Mouse (Mus musculus) kidney, adult 2 months (tissue): ENCODE data around the gene Emc3. TPM values are rescaled to one million over a fixed set of nuclear protein-coding genes. Genes with fewer than 3 reads are reported as not detected.

Experiments
- DNase-seq: peaks from one replicate; pipeline ENCODE4 v3.0.0; 2021
- H3K27ac ChIP-seq: fragments of 200-500 bp; 2 replicates; pipeline ENCODE4 v1.5.1; 2012; ENCODE audit warnings: low read depth, low read length, control low read depth, inconsistent platforms; ENCODE audit not compliant: insufficient read depth
- H3K27me3 ChIP-seq: fragments of 200-500 bp; replicated peaks from 2 replicates; pipeline ENCODE4 v1.6.1; 2012; ENCODE audit warnings: mild to moderate bottlenecking, moderate library complexity, low read length, inconsistent platforms; ENCODE audit not compliant: control insufficient read depth, insufficient read depth
- H3K36me3 ChIP-seq: fragments of 200-500 bp; 2 replicates; pipeline ENCODE4 v1.6.1; 2012; ENCODE audit warnings: mild to moderate bottlenecking, moderate library complexity, low read length, inconsistent platforms; ENCODE audit not compliant: control insufficient read depth, insufficient read depth
- H3K4me1 ChIP-seq: fragments of 200-500 bp; 2 replicates; pipeline ENCODE4 v1.6.1; 2011; ENCODE audit warnings: low read length; ENCODE audit not compliant: control insufficient read depth, insufficient read depth
- H3K4me3 ChIP-seq: fragments of 200-500 bp; 2 replicates; pipeline ENCODE4 v1.5.1; 2011; ENCODE audit warnings: mild to moderate bottlenecking, low read depth, low read length, control low read depth; ENCODE audit not compliant: insufficient read depth
- CTCF ChIP-seq: fragments of 200-500 bp; conservative IDR thresholded peaks from 2 replicates; pipeline ENCODE4 v1.5.1; 2011; ENCODE audit warnings: low read depth, mild to moderate bottlenecking, control low read depth, low read length, moderate library complexity, mixed read lengths; ENCODE audit not compliant: insufficient read depth, insufficient read length
- POLR2A ChIP-seq: fragments of 200-500 bp; IDR thresholded peaks from one replicate; pipeline ENCODE4 v1.6.1; 2011; ENCODE audit warnings: low read depth, low read length, control low read depth
- WGBS: fragments of 180-500 bp; shearing (Covaris S2); methylation state at CpG from one replicate; pipeline ENCODE4 v1.1.7; 2018; 5-methylcytosine and 5-hydroxymethylcytosine counted together
- polyA plus RNA-seq: library from polyadenylated mRNA; depleted of rRNA; stranded (reverse); fragments of >200 nt; gene quantifications from 2 replicates; pipeline ENCODE4 v1.2.3, GENCODE M21; 2012

The Emc3 gene
- polyA plus RNA-seq, 1 experiment = 64.5 TPM

GRCm38 (mm10) chr6:113534886-113535285, 3.4 kb upstream of the Emc3 start:
- H3K27ac ChIP-seq = no peak overlapping the region

GRCm38 (mm10) chr6:113531840-113532404, 470 bp upstream of the Emc3 start:
- WGBS = 7% methylated on average over 7 of the region's 7 CpGs
- Histone ChIP-seq H3K27me3 (no peaks in the 10 kb centered on the region), H3K36me3 (no peaks in the 10 kb centered on the region), H3K27ac (no peak overlapping the region), H3K4me3 (peak overlapping the region; percentile 99), H3K4me1 (peaks cover 8% of the 10 kb centered on the region; the same call in 1 of the 2 replicates)
- no peak for TF ChIP-seq CTCF
- no peak for TF ChIP-seq POLR2A
- no peak for DNase-seq

More at GRCm38 (mm10) chr6:113534886-113535285, 3.4 kb upstream of the Emc3 start:
- Histone ChIP-seq H3K36me3 (no peaks in the 10 kb centered on the region), H3K4me3 (no peak overlapping the region), H3K27me3 (no peaks in the 10 kb centered on the region), H3K4me1 (peaks cover 6% of the 10 kb centered on the region; the same call in 1 of the 2 replicates)
- WGBS = 84% methylated on average over 7 of the region's 7 CpGs
- TF ChIP-seq CTCF (no peak), POLR2A (no peak)
- DNase-seq = no peak

GRCm38 (mm10) chr6:113523420-113523819, 8.0 kb downstream of the Emc3 start:
- no peak for DNase-seq
- Histone ChIP-seq H3K4me1 (no peaks in the 10 kb centered on the region), H3K4me3 (no peak overlapping the region), H3K36me3 (peaks cover 8% of the 10 kb centered on the region), H3K27me3 (no peaks in the 10 kb centered on the region), H3K27ac (no peak overlapping the region; the same call in 1 of the 2 replicates)
- TF ChIP-seq POLR2A (no peak), CTCF (no peak)
- 71% methylated on average over 8 of the region's 8 CpGs for WGBS

- Histone ChIP-seq H3K4me1 (no peaks in the 10 kb centered on the region), H3K36me3 (peaks cover 10% of the 10 kb centered on the region), H3K27me3 (no peaks in the 10 kb centered on the region), H3K27ac (no peak overlapping the region), H3K4me3 (no peak overlapping the region)
- 77% methylated on average over 1 of the region's 1 CpGs for WGBS
- peak; percentile 4 for DNase-seq
- TF ChIP-seq POLR2A (no peak), CTCF (no peak)
Measured at GRCm38 (mm10) chr6:113522310-113522709, 9.1 kb downstream of the Emc3 start.

- DNase-seq = no peak
- no peak overlapping the region for H3K4me3 ChIP-seq
- H3K27me3 ChIP-seq = no peaks in the 10 kb centered on the region
- H3K4me1 ChIP-seq = no peaks in the 10 kb centered on the region
- WGBS = 90% methylated on average over 8 of the region's 8 CpGs
- H3K36me3 ChIP-seq = peaks cover 18% of the 10 kb centered on the region
- H3K27ac ChIP-seq = no peak overlapping the region
- no peak for TF ChIP-seq CTCF
- no peak for TF ChIP-seq POLR2A
Measured at GRCm38 (mm10) chr6:113517434-113518080, 13.9 kb downstream of the Emc3 start.

GRCm38 (mm10) chr6:113514600-113514999, 16.9 kb downstream of the Emc3 start:
- no peaks in the 10 kb centered on the region for H3K4me1 ChIP-seq
- peaks cover 13% of the 10 kb centered on the region for H3K36me3 ChIP-seq
- WGBS = 98% methylated on average over 3 of the region's 3 CpGs
- TF ChIP-seq CTCF = no peak
- no peak for TF ChIP-seq POLR2A
- no peak overlapping the region for H3K4me3 ChIP-seq
- H3K27ac ChIP-seq = no peak overlapping the region
- no peaks in the 10 kb centered on the region for H3K27me3 ChIP-seq
- DNase-seq = no peak

GRCm38 (mm10) chr6:113513944-113514343, 17.5 kb downstream of the Emc3 start:
- Histone ChIP-seq H3K4me1 (no peaks in the 10 kb centered on the region), H3K36me3 (peaks cover 10% of the 10 kb centered on the region), H3K4me3 (no peak overlapping the region), H3K27me3 (no peaks in the 10 kb centered on the region), H3K27ac (no peak overlapping the region)
- no peak for DNase-seq
- TF ChIP-seq CTCF = no peak
- no peak for TF ChIP-seq POLR2A
- WGBS = 91% methylated on average over 6 of the region's 6 CpGs
